Mouse (Mus musculus) small intestine, adult 2 months (tissue): Measurements from ENCODE around the gene B3gnt9.

Source experiments
- CTCF ChIP-seq: fragments of 200-500 bp; IDR thresholded peaks from 2 replicates; pipeline ENCODE4 v1.5.1; 2012; ENCODE audit warnings: low read depth, mild to moderate bottlenecking, control low read depth, inconsistent platforms, low read length, moderate library complexity, mixed read lengths; ENCODE audit not compliant: insufficient replicate concordance, insufficient read length; ENCODE audit errors: extremely low read depth
- POLR2A ChIP-seq: fragments of 200-500 bp; IDR thresholded peaks from 2 replicates; pipeline ENCODE4 v1.6.1; 2012; ENCODE audit warnings: low read depth, mild to moderate bottlenecking, control low read depth, inconsistent platforms, low read length, moderate library complexity

DNA sequence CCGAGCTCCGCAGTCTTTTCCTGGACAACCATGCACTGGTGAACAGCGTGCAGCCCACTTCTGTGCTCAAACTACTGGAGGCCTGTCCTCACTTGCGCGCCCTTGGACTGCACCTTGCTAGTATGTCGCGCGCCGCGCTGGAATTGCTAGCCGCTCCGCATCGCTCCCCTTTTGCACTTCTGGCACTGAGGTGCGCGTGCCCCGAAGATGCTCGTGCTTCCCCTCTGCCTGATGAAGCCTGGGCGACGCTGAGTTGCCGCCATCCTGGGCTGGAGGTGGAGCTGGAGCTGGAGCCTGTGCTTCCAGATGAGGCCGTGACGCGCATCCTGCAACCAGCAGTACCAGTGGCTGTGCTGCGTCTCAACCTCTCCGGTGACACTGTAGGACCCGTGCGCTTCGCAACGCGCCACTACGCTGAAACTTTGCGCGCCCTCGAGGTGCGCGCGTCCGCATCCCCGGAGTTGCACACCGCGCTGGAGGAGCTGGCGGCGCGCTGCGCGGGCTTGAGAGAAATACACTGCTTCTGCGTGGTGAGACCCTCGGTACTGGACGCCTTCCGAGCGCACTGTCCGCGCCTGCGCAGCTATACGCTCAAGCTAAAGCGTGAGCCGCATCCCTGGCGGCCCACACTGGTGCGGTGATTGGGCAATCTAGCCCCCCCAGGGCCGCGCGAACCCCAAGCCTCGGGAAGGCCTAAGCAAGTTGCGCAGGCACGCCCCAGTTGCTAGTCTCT, 13.6 kb upstream of the B3gnt9 start:
- TF ChIP-seq CTCF (no peak), POLR2A (no peak)
